Mouse (Mus musculus): ENCODE data around the gene Cyp2a22.

- TF ChIP-seq POLR2A (IDR thresholded peaks at IDR 0.05; ENCODE audit: control insufficient read depth, extremely low read depth, insufficient read depth, low read length, poor library complexity) = no peak
- TF ChIP-seq CTCF (IDR thresholded peaks at IDR 0.05; ENCODE audit: borderline replicate concordance, control insufficient read depth, extremely low read depth, insufficient read depth, low read length, poor library complexity) = no peak
Measured at GRCm38 (mm10) chr7:26982551-26982950, 43.4 kb upstream of the Cyp2a22 start.
